Mouse (Mus musculus) gastrocnemius, adult 8-10 months (tissue): ENCODE measurements around the gene A930004D18Rik. TPM values are rescaled to one million over a fixed set of nuclear protein-coding genes. Genes with fewer than 3 reads are reported as not detected.
A peak's percentile ranks its signal among the peaks of the same experiment; 100 is the strongest.

Experiments used
- DNase-seq, 2 experiments: peaks; one replicate each; pipeline ENCODE4 v3.0.0; 2022; ENCODE audit warnings: low spot score in 2 of 2
- total RNA-seq, 4 experiments: library from RNA; stranded (reverse); gene quantifications; 2 replicates each; pipeline ENCODE4 v1.2.4; 2022

Gene A930004D18Rik
- total RNA-seq = under 1 TPM in 2 of 4 experiments, not detected in 2; 0.17 to 0.38 TPM

DNA sequence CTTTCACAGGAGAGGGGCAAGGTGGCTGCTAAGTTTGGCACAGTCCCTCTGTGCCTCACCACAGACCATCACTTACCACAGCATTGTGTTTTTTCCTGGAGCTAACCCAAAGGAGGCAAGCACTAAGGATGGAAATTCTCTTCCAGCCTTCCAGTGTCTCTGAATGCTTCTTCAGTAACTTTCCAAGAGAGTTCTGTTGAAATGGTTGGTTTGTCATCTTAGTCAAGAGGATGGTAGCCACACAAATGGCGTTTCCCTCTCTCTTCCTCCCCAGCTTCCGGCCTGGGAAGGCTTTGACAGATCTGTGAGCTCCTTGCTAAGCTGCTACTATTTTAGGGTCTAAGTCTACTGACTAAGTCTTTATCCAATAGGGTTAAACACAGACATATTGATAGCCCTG lies at the start of gene A930004D18Rik:
Gene A930004D18Rik, minus strand, starts transcription at position 247 of the 400 bp plus-strand sequence.
- DNase-seq = no peak

DNA sequence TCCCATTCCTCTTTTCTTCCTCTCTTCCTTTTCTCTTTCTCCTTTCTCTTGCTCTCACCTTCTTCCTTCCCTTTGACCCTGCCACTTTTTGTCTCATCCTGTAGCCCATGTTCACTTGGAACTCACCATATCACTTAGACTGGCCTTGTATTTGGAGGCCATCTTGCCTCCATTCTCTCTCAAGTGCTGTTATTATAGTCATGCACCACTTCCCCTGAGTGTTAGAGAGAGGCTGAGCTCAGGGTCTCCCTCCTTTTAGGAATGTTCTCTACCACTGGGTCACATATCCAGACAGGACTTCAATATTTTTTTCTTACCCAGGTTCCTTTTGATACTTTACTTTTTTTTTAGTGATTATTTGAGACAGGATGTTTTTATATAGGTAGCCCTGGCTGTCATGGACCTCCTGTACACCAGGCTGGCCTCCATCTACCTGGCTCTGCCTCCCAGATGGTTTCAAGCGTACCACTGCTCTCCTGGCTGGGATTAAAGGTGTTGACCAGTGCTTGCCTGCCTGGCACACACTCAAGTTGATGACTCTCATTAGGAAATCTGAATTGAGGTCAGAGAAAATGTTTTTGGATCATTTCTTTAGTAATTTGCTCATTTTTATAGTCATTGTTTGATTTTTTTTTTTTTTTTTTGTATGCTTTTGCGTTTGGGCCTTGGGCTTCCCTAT lies 42.8 kb upstream of the A930004D18Rik start:
- no peak for DNase-seq

DNA sequence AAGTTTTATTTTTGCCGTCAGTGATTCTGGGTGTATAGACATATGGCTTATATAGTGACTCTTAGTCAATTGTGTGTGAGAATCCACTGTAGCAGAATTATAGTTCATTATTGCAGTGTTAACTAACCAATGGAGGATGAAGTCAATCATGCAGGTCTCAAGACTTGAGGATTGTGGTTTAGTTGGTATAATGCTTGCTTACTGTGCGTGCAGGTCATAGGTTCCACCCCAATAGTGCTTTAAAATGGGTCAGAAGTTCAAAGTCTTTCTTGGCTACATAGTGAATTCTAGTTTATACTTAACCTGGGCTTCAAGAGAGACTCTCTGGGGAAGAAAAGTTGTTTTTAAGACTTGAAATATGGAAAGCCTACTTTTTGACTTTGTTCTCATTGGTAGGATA lies 34.4 kb upstream of the A930004D18Rik start:
- DNase-seq = no peak

DNA sequence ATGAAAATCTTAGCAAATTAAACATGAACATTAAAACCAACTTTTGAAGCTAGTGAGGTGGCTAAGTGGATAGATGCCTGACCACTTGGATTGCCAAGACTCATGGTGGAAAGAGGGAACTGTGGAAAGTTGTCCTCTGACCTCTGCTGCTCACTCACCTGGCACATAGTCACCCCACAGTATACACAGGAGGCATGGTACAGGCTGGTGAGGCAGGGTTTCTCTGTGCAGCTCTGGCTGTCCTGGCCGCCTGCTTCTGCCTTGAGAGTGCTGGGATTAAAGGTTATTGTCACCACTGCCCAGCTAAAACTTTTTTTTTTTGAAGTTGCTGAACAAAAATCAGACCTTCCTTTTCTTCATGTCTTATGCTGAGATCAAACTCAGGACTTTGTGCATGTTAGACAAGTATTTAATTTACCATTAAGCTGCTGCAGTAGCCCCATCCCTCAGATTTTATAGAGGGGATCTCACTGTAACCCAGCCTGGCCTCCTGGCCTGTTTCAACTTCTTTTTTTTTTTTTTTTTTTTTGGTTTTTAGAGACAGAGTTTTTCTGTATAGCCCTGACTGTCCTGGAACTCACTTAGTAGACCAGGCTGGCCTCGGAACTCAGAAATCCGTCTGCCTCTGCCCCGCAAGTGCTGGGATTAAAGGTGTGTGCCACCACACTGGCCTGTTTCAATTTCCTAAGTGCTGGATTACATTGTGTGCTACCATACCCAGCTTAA lies 30.7 kb upstream of the A930004D18Rik start:
- no peak for DNase-seq

DNA sequence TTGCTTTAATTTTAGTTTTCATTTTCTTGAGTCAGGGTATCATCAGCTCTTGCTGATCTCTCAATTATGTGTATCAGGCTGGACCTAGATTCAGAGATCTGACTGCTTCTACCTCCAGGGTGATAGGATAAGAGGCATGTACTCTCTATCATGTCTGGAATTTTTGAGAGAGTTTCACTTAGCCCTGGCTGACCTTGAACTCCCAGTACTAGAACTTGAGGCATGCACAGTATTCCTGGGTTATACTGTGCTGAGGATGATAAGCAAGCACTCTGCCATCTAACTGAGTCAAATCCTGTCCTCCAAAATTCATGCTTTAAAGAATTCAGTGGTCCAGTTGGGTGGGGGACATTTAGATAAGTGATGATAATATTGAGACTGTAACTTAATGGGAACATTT lies 28.9 kb upstream of the A930004D18Rik start:
- DNase-seq = no peak

DNA sequence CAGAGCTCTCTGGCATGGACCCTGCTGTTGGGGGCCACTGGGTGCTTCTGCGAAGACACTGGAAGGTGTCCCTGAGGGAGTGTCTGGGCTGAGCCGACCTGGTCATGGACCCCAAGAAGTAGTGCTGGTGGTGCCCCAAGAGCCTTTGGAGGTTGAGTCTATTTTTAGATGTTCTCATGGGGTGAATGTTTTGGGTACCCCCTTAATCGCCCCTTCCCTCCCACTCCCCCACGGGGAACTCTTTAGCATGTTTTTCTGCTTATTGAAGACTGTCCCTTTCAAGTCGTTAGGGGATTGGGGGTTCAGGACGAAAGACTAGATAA lies 28.1 kb upstream of the A930004D18Rik start:
- no peak for DNase-seq

DNA sequence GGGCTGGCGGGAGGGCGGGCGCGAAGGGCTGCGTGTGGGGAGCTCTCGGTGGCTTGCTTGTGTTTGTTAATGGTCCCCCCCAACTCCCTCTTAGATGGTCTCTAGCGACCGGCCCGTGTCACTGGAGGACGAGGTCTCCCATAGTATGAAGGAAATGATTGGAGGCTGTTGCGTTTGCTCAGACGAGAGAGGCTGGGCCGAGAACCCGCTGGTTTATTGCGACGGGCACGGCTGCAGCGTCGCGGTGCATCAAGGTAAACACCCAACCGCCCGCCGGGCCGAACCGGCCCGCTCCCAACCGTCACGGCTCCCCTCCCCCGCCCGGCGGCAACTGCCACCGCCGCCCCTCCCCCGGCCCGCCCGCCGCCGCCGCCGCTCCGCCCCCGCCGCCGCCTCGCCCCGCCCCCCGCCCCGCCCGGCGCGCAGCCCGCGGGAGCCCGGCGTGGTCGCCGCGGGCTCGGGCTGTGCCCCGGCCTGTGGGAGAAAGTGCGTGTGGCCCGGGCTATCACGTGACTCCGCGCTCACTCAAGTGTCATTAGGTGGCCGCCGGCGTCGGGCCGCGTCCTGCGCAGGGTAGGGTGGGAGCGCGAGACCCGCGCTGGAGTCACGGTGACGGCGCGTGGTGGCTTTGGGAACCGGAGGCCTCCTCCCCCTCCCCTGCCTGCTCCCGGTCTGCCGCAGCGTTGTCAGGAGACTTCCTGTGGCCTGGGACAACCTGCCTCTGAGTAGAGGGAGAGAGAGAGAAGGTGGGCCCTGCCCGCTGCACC lies 27.6 kb upstream of the A930004D18Rik start:
- DNase-seq = peak; percentile 54 to 69

DNA sequence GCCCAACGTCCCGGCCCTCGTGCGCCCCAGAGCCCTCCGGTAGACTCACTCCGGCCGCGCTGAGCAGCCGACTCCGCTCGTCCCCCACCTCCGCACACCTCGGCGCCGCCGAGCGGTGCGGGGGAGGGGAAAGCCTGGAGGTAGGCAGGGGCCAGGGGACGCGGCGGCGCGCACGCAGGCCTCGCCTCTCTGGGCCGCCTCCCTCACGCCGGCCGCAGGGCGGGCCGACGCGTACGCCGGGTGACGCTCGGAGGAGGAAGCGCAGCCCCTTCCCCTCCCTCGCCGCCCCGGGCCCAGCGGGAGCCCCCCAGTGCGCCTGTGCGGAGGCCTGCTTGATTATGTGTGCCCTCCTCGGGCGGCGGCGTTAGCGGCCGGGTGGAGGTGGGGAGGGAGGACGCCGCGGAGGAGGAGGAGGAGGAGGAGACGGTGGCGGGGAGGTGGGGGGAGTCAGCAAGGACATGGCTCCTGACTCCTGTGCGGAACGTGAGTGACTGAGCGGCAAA lies 26.9 kb upstream of the A930004D18Rik start:
- DNase-seq = peak; percentile 81 to 90

DNA sequence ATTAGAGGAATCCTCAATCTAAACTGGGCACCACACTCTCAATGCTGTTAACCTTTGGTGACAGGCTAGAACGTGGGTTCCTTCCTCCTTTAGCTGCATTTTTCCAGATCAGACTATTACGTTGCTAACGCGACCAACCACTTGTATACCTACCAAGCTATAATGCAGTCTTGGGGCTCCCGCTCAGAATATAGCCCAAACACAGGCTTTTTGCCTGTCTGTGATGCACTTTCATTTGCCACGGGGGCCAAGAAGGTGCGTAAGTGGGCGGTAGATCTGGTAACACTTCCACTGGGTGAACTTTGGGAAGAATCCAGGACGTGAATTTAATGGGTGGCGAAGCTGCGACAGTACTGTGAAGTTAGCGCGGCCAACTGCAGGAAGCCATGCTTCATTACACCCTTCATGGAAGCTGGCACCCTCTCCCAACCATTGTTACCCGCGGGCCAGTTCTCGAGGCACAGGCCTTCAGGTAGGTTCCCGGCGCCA lies 26.3 kb upstream of the A930004D18Rik start:
- DNase-seq = peak; percentile 51

DNA sequence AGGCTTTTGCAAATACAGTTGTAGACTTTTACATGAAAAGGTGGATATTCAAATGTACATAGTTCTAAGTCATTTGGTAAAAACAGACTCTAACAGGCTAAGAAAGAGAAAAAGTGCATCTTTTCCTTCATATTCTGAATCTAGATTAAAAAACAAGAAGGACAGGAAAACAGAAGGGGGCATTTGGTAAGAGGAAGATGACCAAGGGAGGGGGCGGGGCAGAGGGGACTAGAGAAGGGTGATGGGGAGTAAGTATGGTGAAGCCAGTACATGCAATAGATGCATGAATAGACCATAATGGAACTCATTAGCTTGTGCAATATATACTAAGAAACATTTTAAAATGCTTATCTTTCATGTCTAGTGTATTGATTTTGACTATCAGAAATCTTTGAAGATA lies 22.9 kb upstream of the A930004D18Rik start:
- DNase-seq = no peak

DNA sequence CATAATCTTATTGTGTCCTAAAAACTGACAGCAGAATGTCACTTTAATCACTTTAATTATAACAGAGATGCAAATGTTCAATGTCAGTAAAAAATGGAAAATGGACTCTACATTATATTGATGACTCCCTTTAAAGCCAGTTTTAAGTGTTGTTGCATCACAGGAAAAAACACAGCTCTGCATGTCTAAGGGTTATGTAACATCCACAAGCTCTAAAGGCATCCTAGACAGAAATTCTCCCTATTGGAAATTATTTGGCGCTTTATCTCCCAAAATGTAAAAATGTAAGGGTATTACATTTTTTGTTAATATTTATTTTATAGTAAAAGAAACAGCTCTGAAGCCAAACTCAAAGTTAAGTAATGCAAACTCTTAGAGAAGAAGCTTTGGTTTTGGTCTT lies 22.4 kb upstream of the A930004D18Rik start:
- DNase-seq = no peak

DNA sequence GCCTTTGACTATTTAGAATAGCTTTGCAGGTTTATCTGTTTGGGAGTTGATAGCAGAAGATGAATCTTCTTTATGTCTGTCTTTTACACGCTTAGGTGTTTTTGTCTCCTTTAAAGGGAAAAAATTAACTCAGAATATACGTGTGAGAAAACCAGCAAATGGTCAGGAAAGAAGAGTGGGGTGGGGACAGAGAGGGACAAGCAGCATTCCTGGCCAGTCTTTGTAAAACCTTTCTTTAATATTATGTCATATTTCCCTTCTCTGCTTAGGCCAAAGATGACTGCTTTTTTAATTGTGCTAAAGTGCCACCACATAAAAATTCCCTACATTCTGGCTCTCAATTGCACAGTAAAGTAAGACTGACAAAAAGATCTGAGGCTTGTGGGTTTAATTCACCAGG lies 21.5 kb upstream of the A930004D18Rik start:
- DNase-seq = no peak

DNA sequence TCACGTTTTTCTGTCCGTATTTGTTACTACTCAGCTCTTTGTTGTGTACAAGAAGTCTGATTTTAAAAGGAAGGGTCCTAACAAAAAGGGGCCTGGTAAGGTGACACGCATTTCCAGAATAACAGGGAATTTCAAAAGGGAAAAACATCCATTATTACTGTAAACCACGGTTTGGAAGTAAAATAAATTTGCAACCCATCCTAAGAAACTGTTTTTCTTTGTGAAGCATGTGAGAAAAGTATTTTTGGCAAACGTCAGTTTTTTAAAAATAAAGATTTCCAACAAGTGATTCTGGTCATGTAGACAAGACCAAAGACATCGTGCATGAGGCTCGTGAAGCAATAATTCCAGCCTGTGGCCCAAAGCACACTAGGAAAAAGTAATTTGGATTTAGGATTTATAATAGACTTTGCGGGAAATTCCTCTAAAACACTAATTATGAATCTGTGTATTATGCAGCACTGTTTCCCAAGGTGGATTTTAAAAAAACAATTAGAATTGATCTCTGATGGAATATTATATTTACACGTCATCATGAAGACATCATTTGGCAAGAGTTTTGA lies 20.7 kb upstream of the A930004D18Rik start:
- DNase-seq = no peak

DNA sequence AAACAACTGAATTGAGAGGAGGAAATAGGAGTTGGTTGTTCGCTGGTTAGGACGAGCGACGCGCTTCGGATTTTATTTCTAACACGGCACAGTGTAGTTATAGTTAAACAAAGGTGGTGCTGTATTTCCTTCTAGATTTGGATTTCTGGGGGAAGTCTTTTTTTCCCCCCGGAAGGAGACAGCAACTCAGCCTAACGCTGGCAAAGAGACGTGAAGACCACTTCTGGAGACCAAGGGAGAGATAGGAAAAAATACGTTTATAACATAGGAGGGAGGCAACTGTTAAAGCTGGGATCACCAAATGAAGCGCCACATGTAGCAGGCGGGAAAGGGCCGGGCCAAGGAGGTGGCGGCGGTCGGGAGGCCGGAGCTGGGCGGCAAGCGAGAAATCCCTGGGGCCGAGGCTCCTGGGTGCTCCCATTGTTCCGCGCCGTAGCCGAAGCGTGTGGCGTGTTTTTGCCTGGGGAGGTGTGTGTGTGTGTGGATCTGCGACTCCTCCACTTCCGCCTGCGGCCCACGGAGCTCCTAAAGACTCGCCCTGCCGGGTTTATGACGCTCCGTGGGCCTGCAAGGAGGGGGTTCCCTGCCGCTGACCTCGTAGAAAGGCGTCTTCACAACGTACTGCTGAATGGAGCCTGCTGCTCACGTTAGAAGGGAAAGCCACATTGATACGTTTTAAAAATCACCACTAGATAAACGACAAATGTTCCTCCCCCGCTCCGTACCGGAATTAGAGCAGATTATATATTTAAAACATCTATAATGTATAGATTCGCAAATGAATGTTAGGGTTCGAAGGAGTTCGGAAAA lies 20.0 kb upstream of the A930004D18Rik start:
- DNase-seq = peak; percentile 33 to 38

DNA sequence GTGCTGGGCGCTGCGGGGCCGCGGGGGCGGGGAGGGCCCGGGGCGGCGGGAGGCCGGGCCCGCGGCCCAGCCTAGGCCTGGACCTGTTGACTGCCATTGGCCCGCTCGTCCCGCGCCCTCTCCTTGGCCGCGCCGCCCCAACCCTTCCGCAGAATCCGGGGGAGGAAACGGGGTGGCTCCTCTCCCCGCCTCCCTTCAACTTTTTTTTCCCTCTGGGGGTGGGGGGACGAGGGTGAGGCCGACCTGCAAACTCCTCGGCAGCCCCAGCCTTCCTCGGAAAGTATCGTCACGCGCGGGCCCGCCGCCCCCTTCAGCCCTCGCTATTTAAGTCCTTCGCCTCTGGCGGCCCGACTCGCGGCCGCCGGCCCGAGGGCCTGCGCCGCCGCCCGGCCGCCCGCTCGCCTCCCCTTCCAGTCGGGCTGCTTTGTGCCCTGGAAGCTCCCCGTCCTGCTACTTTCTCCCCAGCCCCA lies 19.3 kb upstream of the A930004D18Rik start:
- DNase-seq = peak; percentile 93 to 94

DNA sequence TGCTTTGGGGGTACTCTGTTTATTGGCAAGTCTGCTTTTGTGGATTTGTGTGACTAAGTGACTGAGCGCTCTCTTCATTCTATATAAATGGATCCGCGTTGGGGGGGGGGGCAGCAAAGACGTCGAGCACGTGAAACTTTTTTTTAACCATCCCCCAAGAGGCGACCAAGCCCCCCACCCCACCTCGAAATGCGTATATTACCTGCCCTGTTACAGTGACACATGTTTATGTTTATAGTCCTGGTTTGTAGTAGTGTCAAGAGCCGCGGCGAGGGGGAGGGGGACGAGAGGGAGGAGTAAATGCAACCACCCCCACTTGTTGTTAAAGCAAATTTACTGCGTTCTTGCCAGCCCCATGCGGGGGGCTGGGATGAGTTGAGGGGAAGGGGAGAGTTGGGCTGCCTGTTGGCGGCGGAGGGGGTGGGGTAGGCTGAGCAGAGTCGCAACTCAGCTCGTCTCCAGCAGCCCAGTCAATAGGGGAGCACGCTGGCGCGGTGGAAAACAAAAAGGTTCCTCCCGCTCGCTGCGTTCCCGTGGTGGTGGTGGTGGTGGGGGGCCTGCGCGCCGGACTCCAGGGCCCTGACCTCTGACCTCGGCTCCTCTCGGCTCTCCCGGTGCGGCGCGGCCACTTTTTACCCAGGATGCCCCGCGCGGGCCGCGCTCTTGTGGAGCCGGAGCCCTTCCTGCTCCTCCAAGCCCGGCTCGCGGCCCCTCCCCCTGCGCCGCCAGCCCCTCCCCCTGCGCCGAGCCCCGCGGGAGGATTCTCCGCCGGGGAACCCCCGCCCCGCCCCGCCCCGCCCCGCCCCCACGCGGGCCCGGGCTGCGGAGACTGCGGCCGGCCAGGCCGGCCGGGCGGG lies 18.6 kb upstream of the A930004D18Rik start:
- peak; percentile 94 to 96 for DNase-seq

DNA sequence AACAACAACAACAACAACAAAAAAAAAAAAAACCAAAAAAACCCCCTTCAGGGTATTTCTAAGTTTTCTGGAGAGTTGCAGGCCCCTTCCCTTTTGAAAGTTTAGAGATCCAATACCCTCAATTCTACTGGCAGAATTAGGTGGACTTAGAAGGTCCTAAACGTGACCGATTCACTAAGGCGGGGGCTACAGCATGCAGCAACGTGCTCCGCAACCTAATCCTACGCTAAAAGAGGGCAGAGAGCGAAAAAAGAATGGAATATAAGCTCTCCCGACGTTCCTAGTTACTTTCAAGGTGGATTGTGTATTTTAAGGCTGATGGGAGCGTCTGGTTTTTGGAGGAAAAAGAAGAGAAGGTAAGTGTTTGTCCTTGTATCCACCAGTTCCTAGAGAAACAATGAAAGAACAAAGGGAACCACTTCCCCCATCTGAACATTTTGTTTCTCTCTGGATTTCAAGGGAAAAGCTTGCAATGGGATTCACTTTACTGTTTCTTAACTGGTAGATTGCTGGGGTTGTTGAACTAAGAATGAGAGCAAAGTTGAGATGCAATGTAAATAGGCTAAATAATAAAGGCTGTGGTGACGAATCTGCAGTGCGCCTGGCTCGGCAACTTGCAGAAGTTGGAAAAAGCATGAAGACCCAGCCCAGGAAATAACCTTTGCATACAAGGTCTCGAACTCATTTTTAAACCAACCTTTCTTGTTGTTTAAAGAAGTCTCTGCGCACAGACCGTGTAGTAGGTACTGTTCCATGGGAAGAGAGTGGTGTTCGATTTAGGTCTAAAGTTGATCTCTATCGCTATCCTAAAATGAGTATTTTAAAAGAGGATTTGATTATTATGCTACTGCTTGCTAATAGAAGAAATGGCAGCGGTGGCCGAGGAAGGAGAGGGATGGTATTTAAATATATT lies 17.7 kb upstream of the A930004D18Rik start, which contains the start of gene Mllt10:
Gene Mllt10, plus strand, starts transcription at position 222 of the 913 bp plus-strand sequence.
- DNase-seq = no peak

DNA sequence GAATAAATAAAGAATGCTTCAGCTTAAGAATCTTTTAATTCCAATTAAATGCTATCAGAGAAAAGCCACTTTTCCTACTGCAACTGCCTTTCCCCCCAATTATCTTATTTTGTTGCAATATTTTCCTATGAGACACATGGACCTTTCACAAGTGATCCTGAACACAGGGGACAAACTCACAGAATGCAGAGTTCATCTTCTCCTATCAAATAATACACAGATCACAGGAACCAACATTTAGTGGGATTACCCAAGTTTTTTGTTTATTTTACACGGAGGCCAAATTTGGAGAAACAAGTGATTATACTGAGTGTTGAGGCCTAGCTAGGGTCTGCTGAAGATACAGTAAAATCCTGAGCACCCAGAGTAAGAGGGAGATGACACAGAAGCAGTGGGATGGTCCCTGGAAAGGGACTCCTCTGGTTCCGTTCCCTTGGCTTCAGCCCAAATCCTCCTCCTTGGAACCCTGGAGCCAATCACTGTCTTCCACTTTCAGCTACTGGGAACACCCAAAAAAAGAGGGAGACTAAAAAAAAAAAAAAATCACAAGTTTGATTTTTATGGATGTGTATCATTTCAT lies 16.5 kb upstream of the A930004D18Rik start:
- DNase-seq = no peak
